31 mouse cellular contexts compared by ENCODE assay signal in the genomic region with DNA sequence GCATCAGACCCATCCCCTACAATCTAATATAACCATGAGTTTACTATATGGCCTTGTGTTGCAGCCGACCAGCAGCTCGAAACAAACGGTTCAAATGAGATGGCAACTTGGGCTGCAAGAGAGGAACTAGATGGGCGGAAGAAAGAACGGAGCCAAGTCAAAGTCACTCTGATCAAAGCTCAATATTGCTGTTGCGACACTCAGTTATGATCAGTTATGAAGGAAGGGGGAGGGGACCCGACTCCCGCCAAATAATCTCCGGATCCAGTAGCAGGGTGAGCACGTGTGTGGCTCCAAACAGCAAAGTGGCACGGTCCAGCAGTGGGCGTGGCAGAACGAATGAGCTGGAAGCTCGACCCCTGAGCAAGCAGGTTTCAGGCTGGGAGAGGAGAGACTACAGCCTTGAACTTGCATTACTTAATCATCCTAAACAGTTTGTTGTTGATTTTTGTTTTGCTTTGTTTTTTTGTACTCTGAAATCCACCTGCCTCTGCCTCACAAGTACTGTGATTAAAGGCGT. TPM values are rescaled to one million over a fixed set of nuclear protein-coding genes. Genes with fewer than 3 reads are reported as not detected.
"Had no signal": no experiment of that assay in that cellular context is flagged by ENCODE, and none has a peak within 500 bp of the region (broad histone marks: within the 10 kb centered on the region; RNA-seq: fewer than 3 reads in every experiment).

No protein-coding gene starts in this region.

- H3K27me3 ChIP-seq: heart, embryonic 13.5 days; heart, embryonic 15.5 days; hindbrain, embryonic 13.5 days; hindbrain, embryonic 15.5 days; kidney, embryonic 15.5 days; limb, embryonic 12.5 days; liver, embryonic 12.5 days had no signal

- DNase-seq: gastrocnemius, postnatal 14 days; gastrocnemius, postnatal 36 days; heart, adult 11 months; heart, adult 2 months; heart, postnatal 14 days; heart, postnatal 36 days; kidney, adult 18-20 months; kidney, adult 8-10 months; kidney, postnatal 14 days; kidney, postnatal 36 days; layer of hippocampus, adult 9-11 months; layer of hippocampus, postnatal 36 days; liver had no signal

- H3K27ac ChIP-seq: heart, adult 2 months; heart, embryonic 13.5 days; heart, embryonic 15.5 days; hindbrain, embryonic 13.5 days; hindbrain, embryonic 15.5 days; hindbrain, postnatal 0 days; kidney, embryonic 15.5 days; kidney, postnatal 0 days; limb, embryonic 10.5 days; limb, embryonic 12.5 days; liver, embryonic 12.5 days; liver, embryonic 14.5 days had no signal

- H3K4me3 ChIP-seq: heart, adult 2 months; heart, embryonic 13.5 days; heart, embryonic 15.5 days; hindbrain, embryonic 13.5 days; hindbrain, embryonic 15.5 days; kidney, embryonic 15.5 days; limb, embryonic 10.5 days; limb, embryonic 12.5 days; liver, embryonic 12.5 days had no signal

- H3K4me2 ChIP-seq: heart, embryonic 11.5 days; heart, embryonic 13.5 days; heart, embryonic 15.5 days; hindbrain, embryonic 13.5 days; hindbrain, embryonic 15.5 days; kidney, embryonic 15.5 days; limb, embryonic 12.5 days; liver, embryonic 12.5 days had no signal

- H3K9me3 ChIP-seq: heart, embryonic 15.5 days; hindbrain, embryonic 13.5 days; hindbrain, embryonic 15.5 days; kidney, embryonic 15.5 days; limb, embryonic 10.5 days; liver, embryonic 12.5 days had no signal

- H3K36me3 ChIP-seq: heart, embryonic 15.5 days; hindbrain, embryonic 13.5 days; hindbrain, embryonic 15.5 days; kidney, embryonic 15.5 days; limb, embryonic 10.5 days; limb, embryonic 12.5 days had no signal

- ATAC-seq: hindbrain, postnatal 0 days; intestine, postnatal 0 days; liver, embryonic 12.5 days had no signal

- H3K4me1 ChIP-seq: heart, embryonic 13.5 days; heart, embryonic 15.5 days; hindbrain, embryonic 13.5 days; hindbrain, embryonic 15.5 days; kidney, embryonic 15.5 days; limb, embryonic 10.5 days; limb, embryonic 12.5 days; liver, embryonic 12.5 days had no signal

- H3K9ac ChIP-seq: heart, embryonic 13.5 days; heart, embryonic 15.5 days; hindbrain, embryonic 13.5 days; hindbrain, embryonic 15.5 days; kidney, embryonic 15.5 days; limb, embryonic 12.5 days; liver, embryonic 12.5 days; liver, embryonic 14.5 days had no signal

RNA-seq across cellular contexts. Expression of a gene that starts 10.0 kb away (rescaled TPM):
- total RNA-seq: heart, postnatal 14 days; hematopoietic stem cell, adult 5-6 weeks; hindbrain, postnatal 0 days had no signal
- polyA plus RNA-seq: gonadal fat pad, adult 2 months; heart, adult 2 months; heart, embryonic 11.5 days; heart, embryonic 13.5 days; heart, embryonic 15.5 days; heart, postnatal 0 days; hindbrain, embryonic 11.5 days; hindbrain, embryonic 13.5 days; hindbrain, postnatal 0 days; intestine, embryonic 14.5 days; intestine, postnatal 0 days; kidney, embryonic 15.5 days; kidney, postnatal 0 days; limb, embryonic 10.5 days; limb, embryonic 12.5 days; liver, embryonic 12.5 days; liver, embryonic 14.5 days had no signal
